Mouse (Mus musculus) CH12.LX (cell line): Measurements from ENCODE around the gene Dnajc6. TPM values are rescaled to one million over a fixed set of nuclear protein-coding genes. Genes with fewer than 3 reads are reported as not detected.

Experiments used
- DNase-seq: peaks from one replicate; pipeline ENCODE4 v3.0.0-alpha.2; 2013; ENCODE audit errors: extremely low read depth
- H3K27ac ChIP-seq: 2 replicates; pipeline ENCODE4 v1.5.1; 2012; ENCODE audit warnings: low read depth, mild to moderate bottlenecking, control low read depth, moderate library complexity; ENCODE audit not compliant: insufficient read depth
- H3K27me3 ChIP-seq: replicated peaks from 2 replicates; pipeline ENCODE3; 2012; ENCODE audit warnings: inconsistent platforms
- H3K36me3 ChIP-seq, 2 experiments: replicated peaks in 1 of 2; 2 replicates each; pipeline versions ENCODE3 to v1.6.1; 2012; ENCODE audit warnings: inconsistent platforms in 1 of 2, low read length in 1 of 2, mild to moderate bottlenecking in 1 of 2, mixed read lengths in 1 of 2, moderate library complexity in 1 of 2; ENCODE audit not compliant: control insufficient read depth in 1 of 2, insufficient read depth in 1 of 2
- H3K4me1 ChIP-seq, 2 experiments: 2 replicates each; pipeline ENCODE4 v1.6.1; 2012; ENCODE audit warnings: inconsistent platforms in 1 of 2, moderate library complexity in 1 of 2; ENCODE audit not compliant: insufficient read depth in 2 of 2, control insufficient read depth in 1 of 2
- H3K4me2 ChIP-seq: 2 replicates; pipeline ENCODE4 v1.6.1; 2012; ENCODE audit warnings: low read depth, mild to moderate bottlenecking, control low read depth; ENCODE audit not compliant: poor library complexity, insufficient read depth, severe bottlenecking
- H3K4me3 ChIP-seq, 3 experiments: fragments of 150-350 bp in 1 of 3; sonication (generic) in 1 of 3; replicated peaks in 1 of 3; 2 replicates each; pipeline versions ENCODE3 to v1.5.1; 2011 to 2012; ENCODE audit warnings: low read depth in 2 of 3, low read length in 2 of 3, mild to moderate bottlenecking in 2 of 3, moderate library complexity in 2 of 3, control low read depth in 1 of 3, improper control_type of control experiment in 1 of 3, inconsistent platforms in 1 of 3, mixed read lengths in 1 of 3; ENCODE audit not compliant: poor library complexity in 1 of 3
- H3K79me2 ChIP-seq: replicated peaks from 2 replicates; pipeline ENCODE4 v1.6.1; 2012; ENCODE audit warnings: mild to moderate bottlenecking, moderate library complexity; ENCODE audit not compliant: control insufficient read depth, poor library complexity, insufficient read depth, severe bottlenecking; ENCODE audit errors: extremely low read depth
- H3K9ac ChIP-seq: 2 replicates; pipeline ENCODE4 v1.6.1; 2012; ENCODE audit warnings: low read depth, mild to moderate bottlenecking, control low read depth, moderate library complexity; ENCODE audit not compliant: insufficient read depth
- H3K9me3 ChIP-seq: replicated peaks from 2 replicates; pipeline ENCODE3; 2012; ENCODE audit warnings: low read length, inconsistent platforms, mixed read lengths
- BHLHE40 ChIP-seq: IDR thresholded peaks from 2 replicates; pipeline ENCODE4 v1.6.1; 2011; ENCODE audit warnings: mild to moderate bottlenecking, low read depth, low read length, improper control_type of control experiment
- CTCF ChIP-seq, 2 experiments: IDR thresholded peaks in 1 of 2; conservative IDR thresholded peaks in 1 of 2; 2 replicates each; pipeline ENCODE4 v1.5.1; 2011 to 2012; ENCODE audit warnings: low read depth in 2 of 2, low read length in 2 of 2, improper control_type of control experiment in 1 of 2, inconsistent platforms in 1 of 2, mild to moderate bottlenecking in 1 of 2, moderate library complexity in 1 of 2
- E2F4 ChIP-seq: IDR thresholded peaks from 2 replicates; pipeline ENCODE4 v1.6.1; 2011; ENCODE audit warnings: low read depth, low read length, improper control_type of control experiment; ENCODE audit not compliant: insufficient replicate concordance
- ELF1 ChIP-seq: IDR thresholded peaks from 2 replicates; pipeline ENCODE4 v1.6.1; 2014; ENCODE audit warnings: low read depth, mild to moderate bottlenecking, inconsistent platforms, low read length, improper control_type of control experiment
- EP300 ChIP-seq: IDR thresholded peaks from 2 replicates; pipeline ENCODE4 v1.6.1; 2011; ENCODE audit warnings: low read length, improper control_type of control experiment
- GABPA ChIP-seq: IDR thresholded peaks from 2 replicates; pipeline ENCODE4 v1.6.1; 2012; ENCODE audit warnings: low read depth, low read length, improper control_type of control experiment, inconsistent platforms; ENCODE audit not compliant: insufficient replicate concordance
- IRF4 ChIP-seq: IDR thresholded peaks from 2 replicates; pipeline ENCODE4 v1.6.1; 2014; ENCODE audit warnings: low read depth, mild to moderate bottlenecking, inconsistent platforms, low read length, improper control_type of control experiment
- MAFK ChIP-seq: IDR thresholded peaks from 2 replicates; pipeline ENCODE4 v1.6.1; 2011; ENCODE audit warnings: low read length, improper control_type of control experiment; ENCODE audit not compliant: insufficient replicate concordance
- MAZ ChIP-seq: IDR thresholded peaks from 2 replicates; pipeline ENCODE4 v1.6.1; 2012; ENCODE audit warnings: low read depth, mild to moderate bottlenecking, inconsistent platforms, low read length, improper control_type of control experiment, moderate library complexity
- MEF2A ChIP-seq: IDR thresholded peaks from 2 replicates; pipeline ENCODE4 v1.6.1; 2014; ENCODE audit warnings: low read depth, mild to moderate bottlenecking, inconsistent platforms, low read length, improper control_type of control experiment, borderline replicate concordance
- MXI1 ChIP-seq: IDR thresholded peaks from 2 replicates; pipeline ENCODE4 v1.6.1; 2011; ENCODE audit warnings: mild to moderate bottlenecking, low read depth, low read length, improper control_type of control experiment
- PAX5 ChIP-seq: IDR thresholded peaks from 2 replicates; pipeline ENCODE4 v1.6.1; 2012; ENCODE audit warnings: low read length, inconsistent platforms, mixed read lengths
- POLR2AphosphoS2 ChIP-seq: IDR thresholded peaks from 2 replicates; pipeline ENCODE4 v1.6.1; 2011; ENCODE audit warnings: low read depth, low read length, improper control_type of control experiment
- RAD21 ChIP-seq: IDR thresholded peaks from 2 replicates; pipeline ENCODE4 v1.6.1; 2011; ENCODE audit warnings: low read depth, mild to moderate bottlenecking, low read length, improper control_type of control experiment, moderate library complexity
- RCOR1 ChIP-seq: conservative IDR thresholded peaks from 2 replicates; pipeline ENCODE4 v1.6.1; 2012; ENCODE audit warnings: low read depth, mild to moderate bottlenecking, inconsistent platforms, low read length, improper control_type of control experiment
- SMC3 ChIP-seq: IDR thresholded peaks from 2 replicates; pipeline ENCODE4 v1.6.1; 2011; ENCODE audit warnings: low read depth, low read length, improper control_type of control experiment
- TCF12 ChIP-seq: IDR thresholded peaks from 2 replicates; pipeline ENCODE4 v1.6.1; 2014; ENCODE audit warnings: low read depth, mild to moderate bottlenecking, inconsistent platforms, low read length, improper control_type of control experiment
- UBTF ChIP-seq: IDR thresholded peaks from 2 replicates; pipeline ENCODE4 v1.6.1; 2012; ENCODE audit warnings: low read depth, mild to moderate bottlenecking, inconsistent platforms, low read length, improper control_type of control experiment, moderate library complexity
- USF1 ChIP-seq: IDR thresholded peaks from 2 replicates; pipeline ENCODE4 v1.6.1; 2014; ENCODE audit warnings: low read depth, mild to moderate bottlenecking, inconsistent platforms, low read length, improper control_type of control experiment
- ZMIZ1 ChIP-seq: IDR thresholded peaks from 2 replicates; pipeline ENCODE4 v1.6.1; 2012; ENCODE audit warnings: low read depth, mild to moderate bottlenecking, inconsistent platforms, low read length, improper control_type of control experiment
- dilution Hi-C: fragments of 300-500 bp; cut with MboI; formaldehyde crosslinking; loops from 2 replicates; pipeline ENCODE4 v1.14.3; 2020; ENCODE audit warnings: low sequenced_read_pairs; ENCODE audit not compliant: extremely low pct_unique_long_range_greater_than_20kb, extremely low pct_ligation_motif_present
- in situ Hi-C: fragments of 300-500 bp; cut with MboI; formaldehyde crosslinking; loops from 3 replicates; pipeline ENCODE4 v1.14.3; 2019; ENCODE audit warnings: low sequenced_read_pairs, low pct_ligation_motif_present, low pct_unique_long_range_greater_than_20kb, mixed read lengths
- polyA plus RNA-seq: library from polyadenylated mRNA; unstranded; fragments of >175 nt; gene quantifications from 2 replicates; pipeline ENCODE4 v1.2.1, GENCODE M21; 2012; ENCODE audit warnings: low read depth; ENCODE audit not compliant: insufficient read length
- total RNA-seq, 2 experiments: library from RNA; depleted of rRNA; stranded (reverse); fragments of 300-350 nt in 1 of 2; fragments of >200 nt in 1 of 2; gene quantifications; 2 replicates each; pipeline ENCODE4 v1.2.3; 2012 to 2014

The Dnajc6 gene
- total and polyA plus RNA-seq, 3 experiments, result not detected

DNA sequence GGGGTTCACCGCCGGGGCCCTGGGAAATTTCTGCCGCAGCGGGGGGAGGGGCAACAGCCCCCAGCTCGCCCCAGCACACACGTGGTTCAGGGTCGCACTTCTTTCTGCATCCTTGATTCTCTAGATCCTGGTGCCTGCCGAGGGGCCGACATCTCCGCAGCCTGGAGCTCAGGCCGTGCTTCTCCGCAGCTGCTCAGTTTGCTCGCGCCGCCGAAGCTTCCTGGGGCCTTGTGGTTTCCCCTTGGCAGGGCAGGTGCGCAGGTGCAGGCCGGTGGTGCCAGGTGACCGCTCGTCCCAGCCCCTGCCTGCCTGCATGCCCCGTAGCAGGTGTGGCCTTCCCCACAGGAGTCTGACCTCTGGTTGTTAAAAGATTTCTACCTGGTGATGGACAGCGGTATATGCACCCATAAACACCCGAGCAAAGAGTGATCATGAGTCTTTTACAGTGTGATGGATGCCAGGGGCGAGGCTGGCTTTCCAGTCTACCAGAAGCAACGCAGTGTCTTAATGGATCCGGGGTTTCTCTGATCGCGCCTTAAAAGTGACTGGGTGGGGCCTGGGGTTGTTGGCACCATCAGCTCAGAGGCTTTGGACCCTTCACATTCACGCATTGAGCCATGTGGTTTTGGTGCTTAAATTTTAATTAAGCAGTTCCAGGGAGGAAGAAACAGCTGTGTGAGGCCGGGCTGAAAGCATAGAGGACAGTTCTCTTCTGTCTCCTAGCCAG, 12.6 kb downstream of the Dnajc6 start:
- dilution Hi-C loops (no loop called here), in situ Hi-C loops (no loop called here)
- H3K79me2 ChIP-seq, result no peaks in the 10 kb centered on the region
- no peak overlapping the region for H3K27ac ChIP-seq
- TF ChIP-seq E2F4 (no peak), MAZ (no peak), TCF12 (no peak), IRF4 (no peak), UBTF (no peak), MAFK (no peak), EP300 (no peak), ELF1 (no peak), RCOR1 (no peak), USF1 (no peak)
- H3K9ac ChIP-seq, result no peak overlapping the region
- H3K4me1 ChIP-seq, result no peaks in the 10 kb centered on the region
- H3K27me3 ChIP-seq, result no peaks in the 10 kb centered on the region
- H3K4me2 ChIP-seq, result no peak overlapping the region
- H3K36me3 ChIP-seq, result no peaks in the 10 kb centered on the region
- no peaks in the 10 kb centered on the region for H3K9me3 ChIP-seq
- H3K4me3 ChIP-seq, result no peak overlapping the region
- DNase-seq, result no peak

DNA sequence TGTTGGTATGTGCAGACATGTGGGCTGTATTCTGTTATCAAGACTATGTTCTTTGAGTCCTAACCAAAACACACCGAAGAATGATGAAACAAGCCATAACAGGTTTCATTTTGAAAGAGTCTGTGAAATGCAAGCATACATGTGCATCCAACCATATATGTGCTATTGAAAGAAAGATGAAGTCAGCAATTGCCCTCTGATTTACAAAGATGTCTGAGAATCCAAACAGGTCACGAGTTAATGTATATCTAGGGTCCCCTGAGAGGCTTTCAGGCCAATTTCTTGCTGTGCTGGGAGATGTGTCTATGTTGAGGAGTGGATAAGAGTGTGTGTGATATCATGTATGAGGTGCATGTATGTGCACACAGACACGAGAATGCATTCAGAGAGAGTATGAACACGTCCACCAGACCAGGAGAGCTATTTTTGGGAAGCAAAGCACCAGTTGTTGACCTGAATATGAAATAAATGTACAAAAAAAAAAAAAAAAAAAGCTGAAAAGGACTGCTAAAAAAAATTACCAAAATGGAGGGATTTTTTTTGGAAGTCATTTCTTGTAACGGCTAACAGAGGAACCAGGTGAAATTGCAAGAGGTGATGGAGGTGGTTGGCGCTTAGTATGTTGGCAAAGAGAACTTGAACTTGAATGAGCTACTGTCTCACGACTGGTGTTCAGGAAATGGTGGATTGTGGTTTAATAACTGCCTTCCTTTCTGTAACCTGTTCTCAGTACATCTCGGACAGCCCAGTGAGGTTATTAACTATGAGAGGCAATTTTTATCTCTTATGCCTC, 13.9 kb downstream of the Dnajc6 start:
- no peak for DNase-seq
- Histone ChIP-seq H3K9me3 (no peaks in the 10 kb centered on the region), H3K27me3 (no peaks in the 10 kb centered on the region), H3K79me2 (no peaks in the 10 kb centered on the region), H3K9ac (no peak overlapping the region), H3K27ac (no peak overlapping the region), H3K36me3 (no peaks in the 10 kb centered on the region), H3K4me2 (no peak overlapping the region), H3K4me1 (no peaks in the 10 kb centered on the region), H3K4me3 (no peak overlapping the region)
- dilution Hi-C loops, result no loop called here
- no peak for TF ChIP-seq E2F4
- no peak for TF ChIP-seq GABPA
- TF ChIP-seq SMC3, result no peak
- no peak for TF ChIP-seq BHLHE40
- no peak for TF ChIP-seq CTCF (conservative IDR thresholded peaks at IDR 0.05 in 1 of 2, IDR thresholded peaks at IDR 0.05 in 1 of 2; ENCODE audit: low read depth in 2 of 2, low read length in 2 of 2)
- no peak for TF ChIP-seq TCF12
- TF ChIP-seq MEF2A, result no peak
- no peak for TF ChIP-seq RAD21
- no peak for TF ChIP-seq ZMIZ1
- TF ChIP-seq EP300, result no peak
- TF ChIP-seq PAX5, result no peak
- TF ChIP-seq POLR2AphosphoS2, result no peak
- TF ChIP-seq MXI1, result no peak
- TF ChIP-seq UBTF, result no peak
- in situ Hi-C loops, result no loop called here
